In the genomic region with DNA sequence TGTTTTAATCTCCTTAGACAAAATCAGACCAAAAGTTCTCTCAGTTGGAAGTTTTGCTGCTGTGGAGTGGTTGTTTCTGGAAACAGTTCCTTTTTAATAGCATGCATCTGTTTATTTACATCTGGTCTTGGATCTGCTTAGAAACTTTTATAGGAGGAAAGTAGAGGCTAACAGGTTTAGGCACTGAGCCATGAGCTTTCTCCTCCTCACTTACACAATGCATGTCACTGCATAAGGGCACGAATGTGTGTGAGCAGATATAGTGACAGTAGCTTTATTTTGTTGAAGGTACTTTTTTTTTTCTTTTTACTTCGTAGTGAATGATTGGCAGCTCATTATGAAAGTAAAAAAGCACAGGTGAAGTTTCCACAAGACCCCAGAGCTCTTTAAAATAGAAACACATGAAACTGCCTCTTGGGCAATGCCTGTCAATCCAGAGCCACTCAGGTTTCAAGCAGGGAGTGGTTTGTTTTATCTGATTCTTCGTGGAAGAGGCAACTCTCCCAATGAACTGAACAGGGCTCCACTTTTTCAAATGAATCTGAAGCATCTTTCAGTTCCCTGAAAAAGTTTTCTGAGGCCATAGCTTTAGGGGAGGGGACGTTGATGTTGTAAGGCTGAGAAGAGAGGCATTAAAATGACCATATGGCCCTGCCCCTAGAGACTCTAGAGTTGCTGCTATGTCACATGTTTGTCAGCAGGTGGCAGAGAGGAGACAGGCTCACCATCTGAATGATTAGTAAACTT, we compare ENCODE assay signal across 8 mouse cellular contexts.
DNase-seq lines count a peak whose midpoint lies in the region; ATAC-seq and TF ChIP-seq lines count a peak whose summit lies in the region.

No protein-coding gene starts in this region.

- no peak overlapping the region for H3K27ac ChIP-seq in embryonic facial prominence, embryonic 11.5 days (replicated peaks; ENCODE audit: low read depth, low read length)
- no peak overlapping the region for H3K27ac ChIP-seq in kidney, postnatal 0 days
- no peak overlapping the region for H3K27ac ChIP-seq in midbrain, embryonic 13.5 days

- peak; percentile 49; the same call in 1 of the 2 replicates for ATAC-seq in embryonic facial prominence, embryonic 11.5 days (replicated peaks; ENCODE audit: insufficient number of reproducible peaks, low FRiP score, low TSS enrichment, low read depth)
- peak; percentile 45; the same call in 1 of the 2 replicates for ATAC-seq in kidney, postnatal 0 days (replicated peaks; ENCODE audit: low FRiP score, low read depth)
- ATAC-seq in midbrain, embryonic 13.5 days, result peak; percentile 67

- no peaks in the 10 kb centered on the region for H3K36me3 ChIP-seq in embryonic facial prominence, embryonic 11.5 days (replicated peaks; ENCODE audit: control insufficient read depth, insufficient read depth, low read depth, low read length)
- no peaks in the 10 kb centered on the region for H3K36me3 ChIP-seq in kidney, postnatal 0 days (ENCODE audit: insufficient read depth, low read length)
- H3K36me3 ChIP-seq in midbrain, embryonic 13.5 days, result no peaks in the 10 kb centered on the region

- H3K4me3 ChIP-seq in embryonic facial prominence, embryonic 11.5 days (ENCODE audit: low read depth, low read length), result no peak overlapping the region
- no peak overlapping the region for H3K4me3 ChIP-seq in kidney, postnatal 0 days (replicated peaks; ENCODE audit: low read depth, low read length)
- H3K4me3 ChIP-seq in midbrain, embryonic 13.5 days (replicated peaks), result no peak overlapping the region

- H3K9ac ChIP-seq in embryonic facial prominence, embryonic 11.5 days (replicated peaks; ENCODE audit: low read length), result no peak overlapping the region
- no peak overlapping the region for H3K9ac ChIP-seq in kidney, postnatal 0 days (ENCODE audit: low read depth, low read length)
- H3K9ac ChIP-seq in midbrain, embryonic 13.5 days (replicated peaks), result no peak overlapping the region

- TF ChIP-seq CTCF in kidney, postnatal 0 days (IDR thresholded peaks at IDR 0.05; ENCODE audit: low read depth), result peak; percentile 72

- H3K4me1 ChIP-seq in embryonic facial prominence, embryonic 11.5 days (ENCODE audit: control insufficient read depth, insufficient read depth, low read length), result no peaks in the 10 kb centered on the region
- H3K4me1 ChIP-seq in kidney, postnatal 0 days (replicated peaks; ENCODE audit: insufficient read depth, low read length), result no peaks in the 10 kb centered on the region; the same call in 1 of the 2 replicates
- H3K4me1 ChIP-seq in midbrain, embryonic 13.5 days (replicated peaks), result no peaks in the 10 kb centered on the region

- 23% methylated on average over 4 of the region's 4 CpGs for WGBS in embryonic facial prominence, embryonic 11.5 days
- 22% methylated on average over 4 of the region's 4 CpGs for whole genome bisulfite sequencing in kidney, postnatal 0 days
- 54% methylated on average over 4 of the region's 4 CpGs for WGBS in midbrain, embryonic 13.5 days

- no peak overlapping the region for H3K4me2 ChIP-seq in embryonic facial prominence, embryonic 11.5 days (ENCODE audit: low read depth, low read length)
- no peak overlapping the region for H3K4me2 ChIP-seq in kidney, postnatal 0 days (ENCODE audit: low read length)
- no peak overlapping the region for H3K4me2 ChIP-seq in midbrain, embryonic 13.5 days (replicated peaks)

- H3K9me3 ChIP-seq in embryonic facial prominence, embryonic 11.5 days (replicated peaks; ENCODE audit: control insufficient read depth, low read length), result no peaks in the 10 kb centered on the region
- no peaks in the 10 kb centered on the region for H3K9me3 ChIP-seq in kidney, postnatal 0 days (replicated peaks; ENCODE audit: low read length)
- H3K9me3 ChIP-seq in midbrain, embryonic 13.5 days, result no peaks in the 10 kb centered on the region

- peak; percentile 50 to 59 for DNase-seq in cerebellum, postnatal 10 days
- no peak for DNase-seq in cerebellum, adult 11 months
- peak; percentile 58 for DNase-seq in CD4-positive, CD25-positive, alpha-beta regulatory T cell, adult 2 months (ENCODE audit: low read depth, low spot score)
- DNase-seq in embryonic facial prominence, embryonic 11.5 days (ENCODE audit: low spot score), result peak; percentile 65
- peak; percentile 69 for DNase-seq in kidney, postnatal 0 days (ENCODE audit: low spot score)
- DNase-seq in ovary, postnatal 36 days (ENCODE audit: low spot score), result no peak
- no peak for DNase-seq in spleen, adult 12 weeks (ENCODE audit: low spot score)

- no peaks in the 10 kb centered on the region for H3K27me3 ChIP-seq in embryonic facial prominence, embryonic 11.5 days (ENCODE audit: control insufficient read depth, insufficient read depth, low read length)
- no peaks in the 10 kb centered on the region for H3K27me3 ChIP-seq in kidney, postnatal 0 days (ENCODE audit: insufficient read depth, low read length)
- no peaks in the 10 kb centered on the region for H3K27me3 ChIP-seq in midbrain, embryonic 13.5 days

Comparison
In these comparisons a context has a peak if more than half of its experiments do, and no peak if none do; other contexts are left out.
1. DNase-seq: peak in cerebellum, postnatal 10 days (2 of 2), CD4-positive, CD25-positive, alpha-beta regulatory T cell, adult 2 months (single experiment), embryonic facial prominence, embryonic 11.5 days (single experiment) and kidney, postnatal 0 days (single experiment); none in cerebellum, adult 11 months (single experiment), ovary, postnatal 36 days (single experiment) and spleen, adult 12 weeks (single experiment).
2. Peak in every context shown above with its lines, with median percentiles within 50 percentile points of each other: ATAC-seq.